Mouse (Mus musculus) spleen, embryonic (tissue): ENCODE data around the gene Rnf32.

Experiments
- CTCF ChIA-PET: fragments of 350-600 bp; sonication (Branson Sonifier 250); formaldehyde crosslinking; loops from one replicate; lab custom pipeline; 2022; lab: Charles Lee

Gene Rnf32

GRCm38 (mm10) chr5:29273426-29273825, 77.6 kb downstream of the Rnf32 start:
- CTCF ChIA-PET = no interaction called here

GRCm38 (mm10) chr5:29274746-29275145, 79.0 kb downstream of the Rnf32 start:
- CTCF ChIA-PET = no interaction called here
